In genomic region chr3:123128781-123129180, GRCm38 (mm10) we compare ENCODE assay signal across 9 mouse cellular contexts.
A peak's percentile ranks its signal among the peaks of the same experiment; 100 is the strongest.
DNase-seq lines count a peak whose midpoint lies in the region; ATAC-seq and TF ChIP-seq lines count a peak whose summit lies in the region.
"Had no signal": no experiment of that assay in that cellular context is flagged by ENCODE, and none has a peak within 500 bp of the region (broad histone marks: within the 10 kb centered on the region; RNA-seq: fewer than 3 reads in every experiment).

No protein-coding gene starts in this region.

- no peak for TF ChIP-seq CTCF in left cerebral cortex, adult 2 months (IDR thresholded peaks at IDR 0.05)

- ATAC-seq in cerebellum, adult (ENCODE audit: insufficient number of reproducible peaks, low FRiP score, low TSS enrichment): 0 out of 2 replicates have a peak, but pooled peaks have one; percentile 31

- DNase-seq in cerebellum, postnatal 36 days: no peak
- DNase-seq in layer of hippocampus, postnatal 10 days (ENCODE audit: low spot score in 2 of 2): peak; percentile 32 to 36
- no peak for DNase-seq in layer of hippocampus, adult 11-12 months (ENCODE audit: low spot score)
- peak; percentile 83 for DNase-seq in gastrocnemius, postnatal 25 days
- peak; percentile 64 for DNase-seq in lung, postnatal 36 days
- no peak for DNase-seq in B cell, adult 2 months
- DNase-seq in left cerebral cortex, adult 2 months (ENCODE audit: extremely low spot score in 1 of 2, low spot score in 2 of 2): no peak

- intact Hi-C loops in left cerebral cortex, adult 2 months (cut with DNase I): no loop called here

- no peak overlapping the region for H3K27ac ChIP-seq in left cerebral cortex, adult 2 months
- H3K27ac ChIP-seq: neural tube, embryonic 13.5 days had no signal

- no peak overlapping the region for H3K4me3 ChIP-seq in left cerebral cortex, adult 2 months
- H3K4me3 ChIP-seq: neural tube, embryonic 13.5 days had no signal

Comparison
In these comparisons a context has a peak if more than half of its experiments do, and no peak if none do; other contexts are left out.
1. DNase-seq: peak in layer of hippocampus, postnatal 10 days (2 of 2), gastrocnemius, postnatal 25 days (single experiment) and lung, postnatal 36 days (single experiment); none in cerebellum, postnatal 36 days (0 of 2), layer of hippocampus, adult 11-12 months (single experiment), B cell, adult 2 months (0 of 2) and left cerebral cortex, adult 2 months (0 of 2).